Mouse (Mus musculus) right cerebral cortex, postnatal 25 days (tissue): ENCODE results near the gene Upp2.

ENCODE experiments used
- DNase-seq: peaks from one replicate; pipeline ENCODE4 v3.0.0; 2022

Upp2 gene

DNA sequence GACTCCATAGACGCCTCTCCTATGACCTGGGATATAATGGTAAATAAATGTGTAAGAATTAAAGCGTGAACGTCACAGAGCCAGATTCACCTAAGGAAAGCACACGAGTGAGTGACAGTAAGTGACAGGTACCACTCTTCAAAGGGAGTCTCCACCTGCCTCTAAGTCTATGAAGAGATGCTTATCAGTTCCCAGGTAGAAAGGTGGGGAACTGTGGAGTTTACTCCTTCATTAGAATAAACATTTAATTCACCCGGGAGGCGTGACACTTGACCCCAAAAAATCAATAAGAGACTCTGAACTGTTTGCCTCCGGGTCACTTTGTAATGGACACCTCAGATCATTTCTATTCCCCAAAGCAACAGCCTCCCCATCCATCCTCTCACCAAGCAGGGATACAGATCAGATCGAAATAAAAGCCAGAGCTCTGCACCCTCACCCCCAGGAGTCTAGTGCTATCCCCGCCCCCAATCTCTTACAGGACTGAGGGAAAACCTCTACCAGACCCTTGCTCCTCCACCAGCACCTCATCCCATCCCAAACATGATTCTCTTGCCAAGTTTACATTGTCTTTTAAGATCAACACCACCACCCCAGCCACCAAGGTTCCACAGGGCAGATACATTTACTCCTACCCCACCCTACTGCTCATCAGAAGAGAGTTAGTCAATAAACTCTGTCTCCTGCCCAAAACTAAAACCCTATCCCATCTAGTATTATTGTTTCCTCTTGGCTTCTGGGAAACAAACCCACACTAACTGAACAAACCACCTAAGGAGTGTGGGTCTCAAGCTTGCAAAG, 9.9 kb upstream of the Upp2 start:
- DNase-seq = no peak

DNA sequence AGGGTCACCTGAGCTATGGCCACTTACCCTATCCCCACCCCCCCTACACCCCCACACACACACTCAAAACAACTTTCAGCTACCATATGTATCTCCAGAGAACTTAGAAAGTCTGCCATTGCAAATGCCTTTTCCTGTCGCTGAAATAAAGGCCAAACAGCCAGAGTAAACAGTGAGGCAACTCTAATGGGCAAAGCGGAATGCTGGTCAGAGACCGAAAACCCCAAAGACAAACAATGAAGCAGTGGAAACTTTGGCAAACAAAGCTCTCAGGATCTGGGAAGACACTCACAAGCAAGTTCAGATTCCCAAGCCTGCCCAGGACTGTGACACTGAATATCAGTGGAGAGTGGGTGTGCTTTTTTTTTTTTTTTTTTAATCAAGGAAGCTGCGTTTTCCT, 5.0 kb upstream of the Upp2 start:
- DNase-seq = no peak

DNA sequence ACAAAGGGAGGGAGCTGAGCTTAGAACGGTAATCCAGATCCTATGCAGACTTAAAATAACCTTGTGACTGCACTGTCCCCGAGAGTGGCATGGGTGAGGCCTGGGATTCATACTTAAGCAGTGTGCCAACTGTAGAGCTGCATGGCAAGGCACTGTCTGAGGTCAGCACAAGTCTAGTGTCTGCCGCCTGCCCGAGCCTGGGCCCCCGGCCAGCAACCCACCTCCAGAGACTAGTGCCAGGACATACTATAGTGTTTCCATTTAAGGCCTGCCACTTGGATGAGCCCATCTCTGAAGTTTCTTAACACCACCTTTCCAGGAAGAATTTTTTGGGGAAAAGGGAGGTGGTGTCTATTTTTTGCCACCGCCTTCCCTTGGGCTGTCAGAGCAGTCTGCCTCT, 1.8 kb upstream of the Upp2 start:
- DNase-seq = peak; percentile 68

DNA sequence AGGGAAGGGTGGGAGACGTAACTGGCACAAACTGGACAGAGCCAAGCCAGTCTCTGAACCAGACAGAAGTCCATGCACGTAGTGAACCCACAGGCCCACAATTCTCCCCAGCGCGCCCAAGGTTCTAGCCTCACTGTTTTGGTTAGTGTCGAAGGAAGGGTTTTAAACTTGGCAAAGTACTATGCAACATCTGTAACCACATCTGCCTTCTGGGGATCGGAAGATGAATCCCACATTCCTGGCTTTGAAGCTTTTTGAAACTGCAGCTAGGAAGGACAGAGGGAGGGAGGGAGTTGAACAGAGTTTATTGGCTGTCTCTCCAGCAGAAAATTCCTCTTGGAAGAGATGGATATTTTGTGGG, 1.1 kb upstream of the Upp2 start:
- peak; percentile 26 for DNase-seq

DNA sequence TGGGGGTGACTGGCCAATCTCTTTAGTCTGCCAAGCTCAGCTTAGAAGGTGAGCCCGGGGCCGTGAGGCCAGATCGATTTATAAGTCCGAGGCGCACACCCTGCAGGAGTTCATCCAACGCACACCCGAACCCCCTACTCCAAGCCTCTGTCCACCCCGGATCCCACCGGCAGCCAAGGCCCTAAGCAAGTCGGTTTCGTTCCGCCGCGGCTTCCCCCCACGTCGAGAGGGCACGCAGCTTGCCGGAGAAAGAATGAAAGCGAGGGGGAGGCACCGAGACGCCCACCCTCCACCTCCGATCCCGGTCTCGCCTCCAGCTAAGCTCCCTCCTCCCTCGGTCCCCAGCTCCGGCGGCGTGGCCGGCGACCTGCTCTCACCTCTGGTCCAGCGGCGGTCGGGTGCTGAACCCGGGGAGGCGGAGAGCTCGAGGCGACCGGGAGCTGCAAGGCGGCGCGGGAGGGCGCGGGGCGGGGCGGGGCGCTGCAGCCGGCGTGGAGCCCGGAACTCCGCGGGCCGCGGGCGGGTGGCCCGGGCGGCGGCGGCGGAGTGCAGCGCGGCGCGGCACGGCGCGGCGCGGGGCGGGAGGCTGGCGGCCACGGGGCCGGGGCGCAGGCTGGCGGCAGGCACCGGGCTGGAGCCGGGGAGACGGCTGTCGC, 560 bp upstream of the Upp2 start:
- peak; percentile 64 for DNase-seq

DNA sequence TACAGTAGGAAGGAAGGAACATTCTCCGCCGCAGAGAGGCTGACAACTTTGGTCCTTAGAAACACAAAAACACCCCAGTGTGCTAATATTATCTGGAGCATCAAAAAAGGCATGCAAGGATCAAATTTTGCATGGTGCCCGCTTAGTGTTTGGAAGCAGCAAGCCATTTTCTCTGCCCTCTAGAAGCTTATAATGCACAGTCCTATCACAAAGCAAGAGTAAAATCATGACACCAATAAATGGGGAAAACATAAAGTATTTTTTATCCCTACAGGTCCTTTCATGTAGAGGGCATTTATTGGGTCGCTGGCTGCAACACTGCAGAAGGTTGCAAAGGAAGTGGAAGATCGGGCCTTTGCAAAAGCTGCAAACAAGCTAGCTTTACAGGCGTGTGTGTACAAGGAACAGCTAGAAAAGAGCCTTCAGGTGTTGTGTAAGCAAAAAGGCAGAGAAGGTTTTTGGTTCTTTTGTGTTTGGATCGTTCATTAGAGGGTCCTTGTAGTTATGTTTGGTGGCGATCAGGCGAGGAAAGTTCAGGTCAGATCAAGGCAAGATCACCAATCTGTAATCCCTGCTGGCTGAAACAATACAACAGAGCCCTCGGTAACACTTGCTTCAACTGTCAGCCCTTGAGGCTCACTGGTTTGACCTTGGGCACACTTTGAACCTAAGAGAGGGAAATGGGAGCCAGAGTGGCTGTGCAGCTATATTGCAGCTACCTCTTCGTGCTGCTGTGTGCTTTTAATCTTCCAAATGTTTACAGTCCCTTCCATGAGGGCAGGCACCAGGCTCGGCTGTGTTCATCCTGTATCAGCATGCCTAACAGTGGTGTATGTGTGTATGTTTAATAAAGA, 995 bp downstream of the Upp2 start:
- DNase-seq = peak; percentile 25

DNA sequence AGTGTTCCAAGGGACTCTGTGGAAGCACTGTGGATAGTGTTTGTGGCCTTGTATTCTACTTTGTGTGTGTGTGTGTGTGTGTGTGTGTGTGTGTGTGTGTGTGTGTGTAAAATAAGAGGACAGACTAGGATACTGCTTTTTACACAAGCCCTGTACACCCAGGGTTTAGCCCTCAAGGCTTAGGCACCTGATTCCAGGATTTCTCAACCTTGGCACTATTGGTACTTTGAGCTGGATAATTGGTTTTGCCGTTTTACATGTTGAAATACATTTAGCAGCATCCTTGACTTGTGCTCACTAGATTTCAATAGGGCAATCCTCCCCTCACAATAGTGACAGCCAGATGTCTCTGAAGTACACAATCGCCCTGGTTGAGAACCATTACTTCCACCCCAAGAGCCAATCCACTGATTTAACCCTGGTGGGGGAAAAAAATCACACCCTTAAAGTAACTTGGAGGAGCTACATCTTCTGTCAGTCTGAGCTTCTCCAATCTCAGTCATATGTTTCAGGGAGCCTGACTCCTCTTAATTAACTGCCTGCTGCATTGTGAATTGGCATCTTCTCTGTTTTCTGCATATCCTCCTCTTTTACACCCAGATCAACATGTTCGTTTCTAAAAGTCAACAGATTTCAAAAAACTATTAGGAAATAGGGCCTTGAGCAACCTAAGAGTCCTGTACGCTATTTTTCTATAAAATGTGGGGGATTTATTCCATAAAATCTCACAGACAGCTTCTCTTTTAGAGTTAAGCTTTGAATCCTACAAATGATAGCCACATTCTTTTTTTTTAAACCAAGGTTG, 1.9 kb downstream of the Upp2 start:
- no peak for DNase-seq

DNA sequence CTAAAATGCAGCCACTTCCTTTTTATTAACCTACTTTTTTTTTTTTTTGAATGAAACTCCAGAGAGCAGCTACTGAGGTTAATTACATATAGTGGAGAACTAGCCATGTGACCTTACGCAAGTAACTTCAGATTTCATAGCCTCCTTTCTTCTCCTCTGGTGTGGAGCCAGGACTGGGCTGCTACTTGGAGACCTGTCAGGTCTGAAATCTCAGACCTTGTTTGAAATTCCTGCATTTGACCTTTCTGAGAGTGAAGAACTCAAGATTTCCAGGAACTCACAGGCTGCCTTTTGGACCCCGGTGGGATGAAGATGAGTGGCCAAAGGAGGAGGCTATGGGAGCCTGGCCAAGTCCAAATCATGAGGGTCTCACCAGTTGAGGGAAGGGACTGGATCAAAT, 7.1 kb downstream of the Upp2 start:
- DNase-seq = no peak

DNA sequence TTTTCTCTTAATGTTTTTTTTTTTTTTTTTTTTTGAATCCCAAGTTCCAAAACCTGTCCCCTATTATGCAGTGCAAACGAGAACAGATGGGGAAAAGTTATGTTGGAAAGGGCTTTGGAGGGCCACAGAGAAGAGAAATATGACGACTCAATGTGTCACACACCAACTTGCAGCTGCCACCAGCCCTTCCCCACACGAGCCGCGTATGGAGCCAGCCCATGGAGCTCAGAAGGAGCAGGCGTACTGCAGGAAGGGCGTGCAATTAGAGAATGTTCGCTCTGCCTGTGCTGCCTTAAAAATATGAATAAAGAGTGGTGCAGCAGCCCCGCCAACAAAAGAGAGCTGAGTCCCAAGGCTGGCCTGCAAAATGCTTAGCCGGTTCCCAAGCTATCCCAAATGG, 19.2 kb downstream of the Upp2 start:
- DNase-seq = peak; percentile 78

DNA sequence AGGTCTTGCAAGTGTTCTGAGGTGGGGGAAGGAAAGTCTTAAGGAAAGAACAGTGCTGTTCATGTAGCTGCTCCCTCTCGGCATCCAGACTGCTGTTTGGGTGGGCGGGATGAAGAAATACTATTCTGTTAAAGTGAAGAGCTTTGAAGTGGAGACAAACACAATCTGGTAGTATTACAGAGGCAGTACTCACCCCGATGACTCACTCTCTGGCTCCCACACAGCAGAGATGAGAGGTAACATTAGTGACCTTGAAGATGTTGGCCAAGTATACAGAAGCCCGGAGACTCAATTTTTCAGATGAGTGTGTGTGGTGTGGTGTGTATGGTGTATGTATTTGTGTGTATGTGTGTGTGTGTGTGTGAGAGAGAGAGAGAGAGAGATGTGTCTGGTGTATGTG, 22.5 kb downstream of the Upp2 start:
- peak; percentile 39 for DNase-seq

DNA sequence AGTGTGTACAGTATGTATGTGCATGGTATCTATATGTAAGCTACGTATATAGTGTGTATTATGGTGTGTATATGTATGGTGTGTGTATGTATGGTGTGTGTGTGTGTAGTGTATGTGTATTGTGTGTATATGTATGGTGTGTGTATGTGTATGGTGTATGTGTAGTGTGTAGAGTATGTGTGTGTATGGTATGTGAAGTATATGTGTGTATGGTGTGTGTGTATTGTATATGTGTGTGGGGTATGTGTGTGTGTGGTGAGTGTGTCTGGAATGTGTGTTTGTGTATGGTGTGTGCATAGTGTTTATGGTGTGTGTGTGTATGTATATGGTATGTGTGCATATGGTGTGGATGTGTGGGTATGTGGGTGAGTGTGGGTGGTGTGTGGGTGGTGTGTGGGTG, 23.0 kb downstream of the Upp2 start:
- DNase-seq = no peak

DNA sequence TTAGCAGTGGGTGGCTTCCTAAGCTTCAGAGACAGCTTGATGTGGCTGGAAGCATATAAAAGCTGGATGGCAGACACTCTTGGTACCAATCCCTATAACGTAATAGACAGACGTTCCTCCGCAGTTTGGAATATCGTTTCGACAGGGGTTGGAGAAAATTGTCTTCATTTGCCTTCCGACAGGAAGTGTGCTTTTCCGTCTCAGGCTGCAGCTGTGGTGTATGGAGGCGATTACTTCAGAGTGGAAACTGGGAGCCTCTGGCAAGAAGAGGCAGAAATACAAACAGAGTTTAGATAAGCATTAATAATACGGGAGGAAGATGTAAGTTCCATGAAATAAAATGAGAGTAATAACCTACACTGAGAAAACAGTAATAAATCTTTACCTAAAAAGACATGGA, 28.3 kb downstream of the Upp2 start:
- DNase-seq = no peak

DNA sequence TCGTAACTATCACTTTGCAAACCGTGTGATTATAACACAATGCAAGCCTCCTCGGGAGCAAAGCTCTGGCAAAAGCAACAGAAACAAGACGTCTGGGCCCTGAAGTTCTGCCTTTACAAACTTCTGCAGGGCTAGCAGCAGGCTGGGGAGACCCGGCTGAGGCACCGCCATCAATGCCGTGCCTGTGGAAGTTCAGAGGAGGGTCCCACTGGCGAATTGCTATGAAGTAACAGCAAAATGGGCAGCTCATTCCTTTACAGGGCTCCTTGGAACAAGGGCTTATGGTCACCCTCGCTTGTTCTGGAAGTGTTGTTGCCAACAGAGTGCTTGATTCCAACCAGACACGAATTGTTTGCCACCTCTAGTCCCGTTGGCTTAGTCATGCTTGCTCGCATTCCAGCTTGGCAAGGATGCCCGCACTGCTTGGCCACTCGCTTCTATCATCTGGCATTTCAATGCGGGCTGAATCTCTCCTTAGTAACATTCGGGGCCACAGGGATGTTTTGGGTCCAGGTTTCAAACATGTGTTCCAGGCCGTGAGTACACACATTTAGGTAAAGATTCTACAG, 29.8 kb downstream of the Upp2 start:
- peak; percentile 53 for DNase-seq

DNA sequence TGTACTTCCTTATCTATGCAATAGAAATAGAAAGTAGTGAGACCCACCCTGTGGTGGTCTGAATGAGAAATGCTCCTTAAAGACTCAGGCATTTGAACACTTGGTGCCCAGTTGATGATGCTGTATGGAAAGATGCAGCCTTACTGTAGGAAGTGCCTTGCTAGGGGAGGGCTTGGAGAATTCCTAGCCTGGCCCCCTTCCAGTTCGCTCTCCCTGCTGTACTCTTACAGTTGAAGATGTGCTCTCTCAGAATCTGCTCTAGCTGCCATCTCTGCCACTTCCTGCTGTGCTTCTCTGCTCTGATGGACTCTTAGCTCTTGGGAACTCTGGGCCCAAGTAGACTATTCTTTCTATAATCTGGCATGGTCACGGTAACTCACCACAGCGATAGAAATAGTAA, 30.5 kb downstream of the Upp2 start:
- DNase-seq = no peak

DNA sequence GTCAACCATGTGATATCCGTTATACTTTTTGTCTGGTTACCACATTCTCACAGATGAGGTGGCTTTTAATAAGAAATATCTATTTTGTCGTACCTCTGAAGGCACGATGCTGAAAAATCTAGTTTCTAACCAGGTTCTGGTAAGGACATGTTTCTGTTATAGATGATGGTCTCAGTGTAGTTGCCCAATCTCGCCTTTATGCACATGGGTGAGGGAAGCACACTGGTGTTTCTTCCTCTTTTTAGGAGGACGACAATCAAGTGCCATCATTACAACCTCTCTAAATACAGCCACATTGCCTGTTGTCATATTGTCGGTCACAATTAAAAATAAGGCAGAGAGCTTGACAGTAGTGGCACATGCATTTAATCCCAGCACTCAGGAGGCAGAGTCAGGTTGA, 32.5 kb downstream of the Upp2 start:
- no peak for DNase-seq

DNA sequence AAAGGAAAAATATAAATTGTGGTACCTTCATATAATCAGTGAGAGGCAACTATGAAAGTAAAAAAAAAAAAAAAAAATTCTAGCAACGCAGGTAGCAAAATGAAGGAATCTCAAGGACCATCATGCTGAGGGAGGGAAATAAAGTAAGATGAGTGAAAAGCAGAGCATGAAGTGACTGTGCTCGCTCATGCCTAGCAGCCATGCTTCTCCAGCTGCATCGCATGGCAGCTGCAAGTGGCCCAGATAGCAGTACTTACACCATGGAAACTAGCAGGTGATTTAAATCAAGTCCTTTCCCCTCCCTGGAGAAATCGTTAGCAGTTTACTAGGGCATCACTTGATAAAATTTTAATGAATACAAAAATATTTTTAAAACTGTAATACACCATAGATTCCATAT, 34.3 kb downstream of the Upp2 start:
- no peak for DNase-seq

DNA sequence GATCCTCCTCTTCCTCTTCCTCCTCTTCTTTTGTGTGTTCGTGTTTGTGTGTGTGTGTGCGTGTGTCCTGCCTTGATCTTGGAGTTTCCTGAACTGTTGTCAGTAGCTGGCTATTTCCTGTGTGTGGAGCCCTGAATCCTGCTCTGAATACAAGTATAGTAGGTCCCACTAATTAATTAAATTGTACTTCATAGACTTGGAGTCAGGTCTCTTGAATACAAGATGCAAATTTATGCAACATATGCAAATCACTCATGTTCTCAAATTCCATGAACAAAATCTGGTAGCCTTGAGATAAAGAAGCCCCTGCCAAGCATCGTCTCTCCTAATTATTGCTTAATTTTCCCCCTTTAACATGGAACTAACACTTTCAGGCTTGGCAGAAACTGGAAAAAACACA, 36.3 kb downstream of the Upp2 start:
- DNase-seq = no peak

DNA sequence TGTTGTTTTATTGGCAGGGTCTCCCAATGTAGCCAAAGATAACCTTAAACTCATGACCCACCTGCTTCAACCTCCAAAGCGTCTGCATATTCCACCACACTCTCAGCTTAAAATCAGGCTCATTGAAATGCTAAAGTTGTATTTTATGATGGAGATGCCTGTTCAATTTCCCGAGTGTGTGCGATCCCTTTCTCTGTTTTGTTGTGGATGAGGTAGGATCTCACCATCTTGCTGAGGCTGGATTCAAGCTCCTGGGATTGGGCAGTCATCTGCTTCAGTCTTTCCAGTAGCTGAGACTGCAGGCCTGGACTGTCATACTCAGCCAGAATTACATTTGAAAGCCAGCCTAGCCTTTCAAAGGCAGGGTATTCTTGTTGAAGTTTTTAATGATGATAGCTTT, 37.7 kb downstream of the Upp2 start:
- no peak for DNase-seq

DNA sequence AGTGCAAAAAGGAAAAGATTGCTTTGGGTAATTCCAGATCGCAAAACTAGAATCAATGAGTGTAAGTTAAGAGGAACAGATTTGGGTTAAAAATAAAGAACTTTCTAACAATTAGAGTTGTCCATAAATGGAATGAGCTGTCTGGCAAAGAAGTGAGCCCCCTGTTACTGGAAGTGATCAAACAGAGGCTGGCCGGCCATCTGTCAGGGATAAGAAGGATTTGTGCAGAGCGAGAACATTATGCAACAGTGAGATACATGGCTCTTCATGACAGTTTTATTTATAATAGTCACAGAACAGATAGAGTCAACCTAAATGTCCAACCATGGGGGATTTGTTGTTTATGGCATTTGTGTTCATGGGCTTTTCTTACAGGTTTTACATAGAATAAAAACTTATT, 46.6 kb downstream of the Upp2 start:
- no peak for DNase-seq

DNA sequence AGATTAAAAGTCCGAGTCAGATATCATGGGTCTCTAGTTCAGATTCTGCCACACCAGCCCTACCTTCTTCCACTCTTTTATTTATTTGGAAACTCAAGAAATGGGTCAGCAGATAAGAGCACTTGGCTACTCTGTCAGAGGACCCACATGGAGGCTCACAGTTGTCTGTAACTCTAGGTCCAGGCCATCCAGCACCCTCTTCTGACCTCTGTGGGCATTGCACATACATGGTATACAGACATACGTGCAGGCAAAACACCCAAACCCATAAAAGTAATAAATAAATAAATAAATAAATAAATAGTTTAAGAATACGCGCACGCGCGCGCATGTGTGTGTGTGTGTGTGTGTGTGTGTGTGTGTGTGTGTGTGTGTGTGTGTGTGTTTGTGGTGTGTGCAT, 47.8 kb downstream of the Upp2 start:
- DNase-seq = no peak

DNA sequence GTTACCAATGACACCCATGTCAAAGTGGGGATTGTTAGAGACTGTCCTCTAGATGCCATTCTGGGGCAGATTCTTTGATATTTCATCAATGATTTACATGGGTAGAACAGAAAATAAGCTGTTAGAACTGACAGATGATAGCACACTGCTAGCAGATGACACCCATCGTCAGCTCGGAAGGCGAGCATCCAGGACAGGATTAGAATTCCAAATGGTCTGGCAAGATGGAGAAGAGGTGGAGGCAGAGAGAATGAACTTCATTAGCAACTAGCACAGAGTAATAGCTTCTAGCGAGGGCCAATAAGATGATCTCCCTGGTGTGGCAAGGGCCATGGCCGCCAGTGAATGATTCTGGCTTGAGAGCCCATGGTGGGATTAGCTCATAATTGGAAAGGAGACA, 48.7 kb downstream of the Upp2 start:
- no peak for DNase-seq

DNA sequence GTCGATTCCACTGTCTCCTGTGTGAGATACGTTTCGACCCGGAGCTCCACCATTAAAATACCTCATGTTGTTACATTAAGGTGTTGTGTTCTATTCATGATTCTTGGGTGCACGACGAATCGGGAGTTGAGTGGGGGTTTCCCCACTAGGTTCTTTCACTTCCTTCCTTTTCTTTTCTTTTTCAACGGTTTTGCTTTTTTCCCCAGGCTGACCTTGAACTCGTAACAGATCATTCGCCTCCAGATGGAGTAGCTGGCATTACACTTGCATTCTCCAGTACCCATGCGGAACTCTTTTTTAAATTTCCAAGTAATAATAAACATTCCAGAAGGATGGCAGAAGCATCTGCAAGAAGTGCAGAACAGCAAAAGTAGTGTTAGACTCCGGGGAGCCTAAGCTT, 58.1 kb downstream of the Upp2 start:
- no peak for DNase-seq

DNA sequence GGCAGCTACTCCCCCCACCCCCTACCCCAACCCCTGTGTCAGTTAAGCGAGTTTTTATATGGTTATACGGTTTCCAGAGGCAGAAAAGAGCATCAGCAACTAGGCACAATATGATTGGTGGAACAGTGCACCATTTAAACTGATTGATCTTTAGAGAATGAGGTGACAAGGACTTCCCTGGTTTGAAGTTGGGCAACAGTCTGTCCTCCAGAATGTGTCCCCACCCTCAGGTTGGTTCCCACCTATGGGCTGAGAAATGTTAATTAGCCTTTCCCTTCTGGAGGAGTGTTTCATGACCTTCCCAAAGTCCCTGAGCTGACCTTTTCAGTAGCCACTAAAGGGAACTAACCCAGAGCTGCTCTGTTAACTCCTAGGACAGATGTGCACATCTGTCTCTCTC, 58.6 kb downstream of the Upp2 start:
- DNase-seq = no peak
